Mouse (Mus musculus) hindbrain, embryonic 11.5 days (tissue): ENCODE measurements around the gene Tspan31. TPM values are rescaled to one million over a fixed set of nuclear protein-coding genes. Genes with fewer than 3 reads are reported as not detected.

ENCODE experiments used
- ATAC-seq: fragments of 200-750 bp; cut with Nextera tagmentation; 2 replicates; pipeline ENCODE4 v1.8.0; 2017; ENCODE audit warnings: mild to moderate bottlenecking, moderate TSS enrichment, moderate library complexity; ENCODE audit not compliant: low FRiP score
- DNase-seq: peaks from one replicate; pipeline ENCODE4 v3.0.0-alpha.2; 2015; ENCODE audit warnings: low spot score
- H3K27ac ChIP-seq: fragments of 300-500 bp; sonication (generic); 2 replicates; pipeline ENCODE4 v1.5.1; 2014; ENCODE audit warnings: mild to moderate bottlenecking, low read depth, low read length
- H3K27me3 ChIP-seq: fragments of 300-500 bp; sonication (generic); 2 replicates; pipeline ENCODE4 v1.6.1; 2014; ENCODE audit warnings: mild to moderate bottlenecking, low read length, moderate library complexity, mixed read lengths; ENCODE audit not compliant: control insufficient read depth, insufficient read depth
- H3K36me3 ChIP-seq: fragments of 300-500 bp; sonication (generic); 2 replicates; pipeline ENCODE4 v1.6.1; 2014; ENCODE audit warnings: mild to moderate bottlenecking, low read length, moderate library complexity, mixed read lengths; ENCODE audit not compliant: control insufficient read depth, insufficient read depth
- H3K4me1 ChIP-seq: fragments of 300-500 bp; sonication (generic); replicated peaks from 2 replicates; pipeline ENCODE4 v1.6.1; 2014; ENCODE audit warnings: low read length, mixed read lengths; ENCODE audit not compliant: control insufficient read depth, insufficient read depth
- H3K4me2 ChIP-seq: fragments of 300-500 bp; sonication (generic); replicated peaks from 2 replicates; pipeline ENCODE4 v1.6.1; 2014; ENCODE audit warnings: mild to moderate bottlenecking, low read depth, low read length
- H3K4me3 ChIP-seq: fragments of 300-500 bp; sonication (generic); 2 replicates; pipeline ENCODE4 v1.5.1; 2014; ENCODE audit warnings: low read depth, low read length
- H3K9ac ChIP-seq: fragments of 300-500 bp; sonication (generic); 2 replicates; pipeline ENCODE4 v1.6.1; 2014; ENCODE audit warnings: low read depth, low read length
- H3K9me3 ChIP-seq: fragments of 300-500 bp; sonication (generic); 2 replicates; pipeline ENCODE4 v1.6.1; 2016; ENCODE audit warnings: low read length; ENCODE audit not compliant: control insufficient read depth
- WGBS: fragments of 180-500 bp; shearing (Covaris S2); extraction: QIAGEN DNeasy Blood & Tissue Kit; methylation state at CpG from one replicate; pipeline ENCODE4 v1.1.7; 2014; 5-methylcytosine and 5-hydroxymethylcytosine counted together
- polyA plus RNA-seq: library from polyadenylated mRNA; unstranded; fragments of >200 nt; fragmentation: Nextera tagmentation; extraction: Ambion mirVana; gene quantifications from 2 replicates; pipeline ENCODE4 v1.2.1, GENCODE M21; 2014

The Tspan31 gene
- polyA plus RNA-seq, 1 experiment from 2014 or later, result 140 TPM

- H3K4me1 ChIP-seq, result 0 out of 2 replicates have a peak, but pooled peaks cover 3% of the 10 kb centered on the region
- DNase-seq (peak; percentile 28), ATAC-seq (peak; percentile 25; the same call in 1 of the 2 replicates)
- H3K9ac ChIP-seq, result peak overlapping the region; percentile 27; the same call in 1 of the 2 replicates
- WGBS, result 6% methylated on average over 47 of the region's 51 CpGs
- H3K4me3 ChIP-seq, result peak overlapping the region; percentile 17; the same call in 1 of the 2 replicates
- H3K4me2 ChIP-seq, result no peak overlapping the region; the same call in 1 of the 2 replicates
- H3K9me3 ChIP-seq, result no peaks in the 10 kb centered on the region
- H3K27ac ChIP-seq, result no peak overlapping the region
- H3K36me3 ChIP-seq, result no peaks in the 10 kb centered on the region
- H3K27me3 ChIP-seq, result peaks cover 48% of the 10 kb centered on the region
These were observed 21.7 kb upstream of the Tspan31 start for GRCm38 (mm10) chr10:127091507-127092396.

- ATAC-seq (no peak), DNase-seq (peak; percentile 51)
- no peak overlapping the region for H3K27ac ChIP-seq
- H3K4me2 ChIP-seq, result no peak overlapping the region; the same call in 1 of the 2 replicates
- H3K9ac ChIP-seq, result no peak overlapping the region
- WGBS, result 7% methylated on average over 57 of the region's 57 CpGs
- no peak overlapping the region for H3K4me3 ChIP-seq
- H3K4me1 ChIP-seq, result 0 out of 2 replicates have a peak, but pooled peaks cover 3% of the 10 kb centered on the region
- H3K27me3 ChIP-seq, result peaks cover 48% of the 10 kb centered on the region
- no peaks in the 10 kb centered on the region for H3K36me3 ChIP-seq
- H3K9me3 ChIP-seq, result no peaks in the 10 kb centered on the region
These were observed 20.7 kb upstream of the Tspan31 start for GRCm38 (mm10) chr10:127090560-127091411.

- WGBS, result 76% methylated on average over 6 of the region's 6 CpGs
- Histone ChIP-seq H3K27ac (no peak overlapping the region), H3K4me3 (no peak overlapping the region), H3K4me2 (no peak overlapping the region), H3K9me3 (no peaks in the 10 kb centered on the region), H3K36me3 (no peaks in the 10 kb centered on the region), H3K27me3 (peaks cover 42% of the 10 kb centered on the region), H3K4me1 (peaks cover 6% of the 10 kb centered on the region), H3K9ac (no peak overlapping the region)
- DNase-seq (no peak), ATAC-seq (no peak)
These were observed 15.6 kb upstream of the Tspan31 start for GRCm38 (mm10) chr10:127085633-127086032.

- H3K9me3 ChIP-seq, result no peaks in the 10 kb centered on the region
- H3K36me3 ChIP-seq, result no peaks in the 10 kb centered on the region
- no peak overlapping the region for H3K4me2 ChIP-seq
- ATAC-seq, result no peak
- H3K4me1 ChIP-seq, result peaks cover 12% of the 10 kb centered on the region
- H3K27me3 ChIP-seq, result peaks cover 42% of the 10 kb centered on the region
- WGBS, result 86% methylated on average over 9 of the region's 9 CpGs
- no peak overlapping the region for H3K27ac ChIP-seq
- H3K4me3 ChIP-seq, result no peak overlapping the region
- no peak overlapping the region for H3K9ac ChIP-seq
- no peak for DNase-seq
These were observed 15.0 kb upstream of the Tspan31 start for GRCm38 (mm10) chr10:127085052-127085451.

GRCm38 (mm10) chr10:127083915-127084306 is 13.8 kb upstream of the Tspan31 start:
- no peaks in the 10 kb centered on the region for H3K9me3 ChIP-seq
- no peak overlapping the region for H3K4me3 ChIP-seq
- H3K4me2 ChIP-seq, result no peak overlapping the region
- H3K27ac ChIP-seq, result no peak overlapping the region
- no peak for ATAC-seq
- WGBS, result 60% methylated on average over 5 of the region's 5 CpGs
- no peaks in the 10 kb centered on the region for H3K36me3 ChIP-seq
- no peak overlapping the region for H3K9ac ChIP-seq
- DNase-seq, result no peak
- H3K27me3 ChIP-seq, result peaks cover 42% of the 10 kb centered on the region
- peaks cover 18% of the 10 kb centered on the region for H3K4me1 ChIP-seq

- no peak overlapping the region for H3K4me2 ChIP-seq
- H3K27ac ChIP-seq, result no peak overlapping the region
- WGBS, result 38% methylated on average over 8 of the region's 8 CpGs
- H3K9ac ChIP-seq, result no peak overlapping the region
- H3K9me3 ChIP-seq, result no peaks in the 10 kb centered on the region
- ATAC-seq (no peak), DNase-seq (no peak)
- H3K27me3 ChIP-seq, result peaks cover 41% of the 10 kb centered on the region
- H3K4me1 ChIP-seq, result peaks cover 18% of the 10 kb centered on the region
- no peak overlapping the region for H3K4me3 ChIP-seq
- no peaks in the 10 kb centered on the region for H3K36me3 ChIP-seq
These were observed 13.3 kb upstream of the Tspan31 start for GRCm38 (mm10) chr10:127083292-127083914.

- DNase-seq (peak; percentile 63), ATAC-seq (no peak)
- Histone ChIP-seq H3K4me1 (peaks cover 21% of the 10 kb centered on the region), H3K27me3 (peaks cover 44% of the 10 kb centered on the region), H3K36me3 (no peaks in the 10 kb centered on the region), H3K9me3 (no peaks in the 10 kb centered on the region), H3K4me2 (peak overlapping the region; percentile 100), H3K9ac (peak overlapping the region; percentile 9; the same call in 1 of the 2 replicates), H3K4me3 (no peak overlapping the region; the same call in 1 of the 2 replicates), H3K27ac (no peak overlapping the region)
- WGBS, result 29% methylated on average over 8 of the region's 8 CpGs
These were observed 12.0 kb upstream of the Tspan31 start for GRCm38 (mm10) chr10:127081996-127082620.
